Mouse (Mus musculus) myocyte (in vitro differentiated cells): ENCODE data around the gene Btk.
A peak's percentile ranks its signal among the peaks of the same experiment; 100 is the strongest.

Experiments used
- E2F4 ChIP-seq: IDR thresholded peaks from one replicate; pipeline ENCODE4 v1.6.1; 2011; ENCODE audit warnings: mild to moderate bottlenecking, control low read depth, moderate library complexity; ENCODE audit not compliant: insufficient read depth
- MAX ChIP-seq: IDR thresholded peaks from one replicate; pipeline ENCODE4 v1.6.1; 2011; ENCODE audit warnings: low read depth, mild to moderate bottlenecking, control low read depth
- MYOG ChIP-seq, 3 experiments: IDR thresholded peaks; one replicate each; pipeline ENCODE4 v1.6.1; 2011; ENCODE audit warnings: control low read depth in 2 of 3, low read depth in 2 of 3, mild to moderate bottlenecking in 2 of 3; ENCODE audit not compliant: insufficient read length in 2 of 3, control insufficient read depth in 1 of 3, insufficient read depth in 1 of 3
- POLR2A ChIP-seq: IDR thresholded peaks from one replicate; pipeline ENCODE4 v1.6.1; 2011; ENCODE audit warnings: low read depth, mild to moderate bottlenecking, control low read depth, moderate library complexity; ENCODE audit not compliant: insufficient read length
- POLR2AphosphoS2 ChIP-seq: IDR thresholded peaks from one replicate; pipeline ENCODE4 v1.6.1; 2011; ENCODE audit warnings: low read depth, control low read depth; ENCODE audit not compliant: insufficient read length
- REST ChIP-seq: IDR thresholded peaks from one replicate; pipeline ENCODE4 v1.6.1; 2011; ENCODE audit warnings: mild to moderate bottlenecking, control low read depth, moderate library complexity; ENCODE audit not compliant: insufficient read depth, insufficient read length
- SRF ChIP-seq: IDR thresholded peaks from one replicate; pipeline ENCODE4 v1.6.1; 2011; ENCODE audit warnings: low read depth; ENCODE audit not compliant: control insufficient read depth, insufficient read length
- TCF12 ChIP-seq: IDR thresholded peaks from one replicate; pipeline ENCODE4 v1.6.1; 2011; ENCODE audit warnings: mild to moderate bottlenecking, control low read depth; ENCODE audit not compliant: poor library complexity, insufficient read depth, severe bottlenecking
- USF1 ChIP-seq: IDR thresholded peaks from one replicate; pipeline ENCODE4 v1.6.1; 2011; ENCODE audit warnings: low read depth, mild to moderate bottlenecking, control low read depth, moderate library complexity

- TF ChIP-seq MAX (no peak), TCF12 (no peak), POLR2A (peak; percentile 31), E2F4 (no peak), SRF (peak; percentile 41), POLR2AphosphoS2 (no peak), USF1 (peak; percentile 99), REST (no peak), MYOG (IDR thresholded peaks at IDR 0.05; ENCODE audit: control insufficient read depth in 1 of 3, insufficient read depth in 1 of 3, insufficient read length in 2 of 3, low read depth in 2 of 3) (no peak)
Observed at GRCm38 (mm10) chrX:134600659-134601379, 17.4 kb upstream of the Btk start, which contains the start of the genes Gla and Hnrnph2.
